Mouse (Mus musculus) heart, embryonic 13.5 days (tissue): ENCODE data around the gene Fbxw14. TPM values are rescaled to one million over a fixed set of nuclear protein-coding genes. Genes with fewer than 3 reads are reported as not detected.
"Not testable (repeated sequence)": the region's sequence is repeated elsewhere in the genome, so short reads cannot be mapped to it uniquely, and the experiment has no call there.

ENCODE experiments used
- ATAC-seq: fragments of 200-750 bp; cut with Nextera tagmentation; 2 replicates; pipeline ENCODE4 v1.8.0; 2017; ENCODE audit warnings: moderate TSS enrichment; ENCODE audit not compliant: insufficient number of reproducible peaks, low FRiP score, low TSS enrichment; ENCODE audit errors: extremely low read depth
- H3K27ac ChIP-seq: fragments of 300-500 bp; sonication (generic); replicated peaks from 2 replicates; pipeline ENCODE4 v1.5.1; 2015; ENCODE audit warnings: moderate library complexity, mild to moderate bottlenecking, inconsistent platforms
- H3K27me3 ChIP-seq: fragments of 300-500 bp; sonication (generic); replicated peaks from 2 replicates; pipeline ENCODE4 v1.6.1; 2015; ENCODE audit warnings: mild to moderate bottlenecking, inconsistent platforms
- H3K36me3 ChIP-seq: fragments of 300-500 bp; sonication (generic); 2 replicates; pipeline ENCODE4 v1.6.1; 2015; ENCODE audit warnings: mild to moderate bottlenecking, inconsistent platforms
- H3K4me1 ChIP-seq: fragments of 300-500 bp; sonication (generic); 2 replicates; pipeline ENCODE4 v1.6.1; 2015; ENCODE audit warnings: inconsistent platforms
- H3K4me2 ChIP-seq: fragments of 300-500 bp; sonication (generic); 2 replicates; pipeline ENCODE4 v1.6.1; 2015; ENCODE audit warnings: inconsistent platforms, mild to moderate bottlenecking, moderate library complexity
- H3K4me3 ChIP-seq: fragments of 300-500 bp; sonication (generic); 2 replicates; pipeline ENCODE4 v1.5.1; 2015; ENCODE audit warnings: moderate library complexity, mild to moderate bottlenecking, inconsistent platforms
- H3K9ac ChIP-seq: fragments of 300-500 bp; sonication (generic); 2 replicates; pipeline ENCODE4 v1.6.1; 2015; ENCODE audit warnings: inconsistent platforms, mild to moderate bottlenecking, moderate library complexity
- H3K9me3 ChIP-seq: fragments of 300-500 bp; sonication (generic); 2 replicates; pipeline ENCODE4 v1.6.1; 2016; ENCODE audit warnings: inconsistent platforms
- whole genome bisulfite sequencing: fragments of 180-500 bp; shearing (Covaris S2); methylation state at CpG from one replicate; pipeline ENCODE4 v1.1.7; 2015; ENCODE audit warnings: mixed read lengths; 5-methylcytosine and 5-hydroxymethylcytosine counted together
- polyA plus RNA-seq: library from polyadenylated mRNA; unstranded; fragments of >200 nt; fragmentation: Nextera tagmentation; extraction: Ambion mirVana; gene quantifications from 2 replicates; pipeline ENCODE4 v1.2.1, GENCODE M21; 2015

Fbxw14 gene
- not detected in 2 replicates for polyA plus RNA-seq

DNA sequence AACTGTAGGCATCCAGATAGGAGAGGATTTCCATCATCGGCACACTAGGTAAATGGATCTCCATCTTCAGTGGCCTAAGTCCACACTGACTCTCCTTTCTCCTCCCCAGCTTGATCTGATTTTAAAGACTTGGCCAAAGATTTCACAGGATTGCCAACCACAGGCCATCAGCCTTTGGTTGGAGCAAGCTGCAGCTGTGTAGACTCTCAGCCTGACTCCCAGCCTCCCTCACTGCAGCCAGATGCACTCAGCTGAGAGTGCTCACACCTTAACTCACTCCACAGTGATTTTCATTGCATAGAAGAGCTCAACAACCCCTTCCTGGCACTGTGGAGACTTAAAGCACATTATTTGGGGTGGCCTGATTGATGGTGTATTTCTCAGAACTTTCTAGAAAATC, at the start of gene Fbxw14:
Gene Fbxw14 (minus strand): TSS at position 101 of the 400 bp plus-strand sequence.
- H3K4me2 ChIP-seq, H3K4me1 ChIP-seq, H3K4me3 ChIP-seq, H3K27me3 ChIP-seq, H3K9ac ChIP-seq, ATAC-seq, H3K27ac ChIP-seq, H3K36me3 ChIP-seq, H3K9me3 ChIP-seq: not testable (repeated sequence)
- WGBS, result 83% methylated on average over 1 of the region's 1 CpGs

DNA sequence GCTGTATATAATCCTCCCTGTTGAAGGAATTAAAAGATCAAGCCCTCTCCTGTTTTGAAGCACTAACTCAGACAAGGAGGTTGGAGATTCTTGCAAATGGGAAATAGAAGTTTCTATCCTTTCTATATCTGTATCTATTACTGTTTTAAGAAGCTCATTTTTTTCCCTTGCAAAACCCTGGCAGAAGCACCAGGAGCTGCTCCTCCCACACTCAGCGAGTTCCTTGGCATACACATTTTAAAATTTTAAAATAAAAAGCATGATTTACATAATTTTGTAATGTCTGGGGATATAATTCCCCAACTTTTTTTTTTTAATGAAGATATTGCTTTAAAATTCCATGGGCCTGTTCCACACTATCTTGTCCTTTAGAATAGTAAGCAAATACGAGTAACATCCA, 24.4 kb downstream of the Fbxw14 start:
- ATAC-seq, result no peak
- H3K27me3 ChIP-seq, result no peaks in the 10 kb centered on the region
- H3K27ac ChIP-seq, result no peak overlapping the region
- 51% methylated on average over 2 of the region's 2 CpGs for WGBS
- no peak overlapping the region for H3K4me2 ChIP-seq
- no peak overlapping the region for H3K9ac ChIP-seq
- H3K36me3 ChIP-seq, result no peaks in the 10 kb centered on the region
- no peaks in the 10 kb centered on the region for H3K4me1 ChIP-seq
- H3K4me3 ChIP-seq, result no peak overlapping the region
- H3K9me3 ChIP-seq, result peaks cover 10% of the 10 kb centered on the region; the same call in 1 of the 2 replicates

DNA sequence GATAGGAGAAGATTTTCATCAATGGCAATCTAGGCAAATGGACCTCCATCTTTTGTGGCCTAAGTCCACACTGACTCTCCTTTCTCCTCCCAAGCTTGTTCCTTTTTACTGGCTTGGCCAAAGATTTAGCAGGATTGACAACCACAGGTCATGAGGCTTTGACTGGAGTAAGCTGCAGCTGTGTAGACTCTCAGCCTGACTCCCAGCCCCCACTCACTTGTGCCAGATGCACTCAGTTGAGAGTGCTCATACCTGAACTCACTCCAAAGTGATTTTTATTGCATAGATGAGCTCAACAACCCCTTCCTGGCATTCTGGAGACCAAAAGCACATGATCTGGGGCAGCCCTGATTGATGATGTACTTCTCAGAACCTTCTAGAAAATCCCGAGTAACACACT, 52.8 kb downstream of the Fbxw14 start, which contains the start of gene Fbxw20:
Gene Fbxw20 (minus strand): TSS at position 101 of the 400 bp plus-strand sequence.
- H3K9me3 ChIP-seq, result no peaks in the 10 kb centered on the region
- no peak within 1 kb of the TSS for H3K27ac ChIP-seq
- WGBS, result 76% methylated on average over 1 of the region's 1 CpGs
- H3K27me3 ChIP-seq, result no peaks in the 10 kb centered on the region
- ATAC-seq, result no peak
- no peak within 1 kb of the TSS for H3K4me2 ChIP-seq
- no peaks in the 10 kb centered on the region for H3K36me3 ChIP-seq
- H3K4me1 ChIP-seq, result peaks cover 6% of the 10 kb centered on the region; the same call in 1 of the 2 replicates
- H3K4me3 ChIP-seq, result no peak within 1 kb of the TSS
- H3K9ac ChIP-seq, result no peak within 1 kb of the TSS

Other genes with a start within 250 kb of the Fbxw14 start
- gene Shisa5, start 249.1 kb downstream of the Fbxw14 start, polyA plus RNA-seq, result 63.6 and 69.3 TPM in 2 replicates
- gene Trex1, start 227.9 kb downstream of the Fbxw14 start, polyA plus RNA-seq, result 7.7 and 10.9 TPM in 2 replicates
- gene Atrip, start 213.6 kb downstream of the Fbxw14 start, polyA plus RNA-seq, result 16.6 and 18.0 TPM in 2 replicates
- 12.4 and 16.7 TPM in 2 replicates for gene Ccdc51, start 205.2 kb downstream of the Fbxw14 start, polyA plus RNA-seq
- gene Tma7, start 205.1 kb downstream of the Fbxw14 start, polyA plus RNA-seq, result 568 and 620 TPM in 2 replicates
- 7.1 and 8.2 TPM in 2 replicates for gene Plxnb1, start 192.3 kb downstream of the Fbxw14 start, polyA plus RNA-seq
- gene Fbxw21, start 125.6 kb downstream of the Fbxw14 start, polyA plus RNA-seq, result not detected in 2 replicates
- gene Fbxw13, start 91.7 kb downstream of the Fbxw14 start, polyA plus RNA-seq, result not detected in 2 replicates
- not detected in 2 replicates for gene Fbxw20, start 52.9 kb downstream of the Fbxw14 start, polyA plus RNA-seq
- not detected in 2 replicates for gene Fbxw28, start 52.0 kb upstream of the Fbxw14 start, polyA plus RNA-seq
- not detected in 2 replicates for gene Fbxw22, start 116.6 kb upstream of the Fbxw14 start, polyA plus RNA-seq
- gene Fbxw16, start 161.5 kb upstream of the Fbxw14 start, polyA plus RNA-seq, result not detected in 2 replicates
- gene Fbxw19, start 208.2 kb upstream of the Fbxw14 start, polyA plus RNA-seq, result not detected in 2 replicates